In the genomic region with DNA sequence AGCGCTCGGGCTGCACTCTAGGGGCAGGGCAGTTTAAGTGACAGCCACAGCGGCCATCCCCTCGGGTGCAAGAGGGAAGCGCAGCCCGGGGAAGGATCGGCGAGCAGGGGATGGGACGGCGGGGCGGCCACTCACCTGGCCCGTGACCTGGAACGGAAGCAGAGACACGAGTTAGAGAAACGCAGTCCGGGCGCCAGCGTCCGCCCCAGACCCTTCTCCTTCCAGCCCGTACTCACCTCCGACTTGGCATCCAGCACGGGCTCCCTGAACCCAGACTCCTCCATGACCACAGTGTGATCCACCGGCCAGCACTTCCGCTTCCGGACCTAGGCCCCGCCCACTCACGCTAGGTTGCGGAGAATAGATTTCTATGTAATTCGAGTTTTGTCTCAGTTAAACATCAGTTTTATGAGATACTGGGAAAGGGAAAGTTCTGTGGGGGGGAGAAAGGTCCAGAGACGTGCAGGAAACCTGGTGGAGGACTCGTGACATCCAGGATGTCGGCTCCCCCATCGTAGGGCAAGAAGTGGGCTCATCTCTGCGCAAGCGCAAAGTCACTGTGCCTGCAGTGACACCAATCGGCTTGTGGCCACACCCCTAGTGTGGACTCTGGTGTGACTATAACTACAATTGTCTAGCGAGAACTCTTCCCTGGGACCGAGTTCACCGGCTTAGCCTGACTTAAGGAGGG, we compare ENCODE assay signal across 7 mouse cellular contexts. TPM values are rescaled to one million over a fixed set of nuclear protein-coding genes. Genes with fewer than 3 reads are reported as not detected.
A peak's percentile ranks its signal among the peaks of the same experiment; 100 is the strongest.
DNase-seq lines count a peak whose midpoint lies in the region; ATAC-seq lines count a peak whose summit lies in the region.

A gene (minus strand): TSS at position 534 of the 691 bp plus-strand sequence.

- peak; percentile 95 for DNase-seq in adrenal gland, postnatal 14 days
- DNase-seq in embryonic facial prominence, embryonic 11.5 days (ENCODE audit: low spot score): peak; percentile 93
- peak; percentile 100 for DNase-seq in heart, adult 11 months
- DNase-seq in kidney, adult 18-20 months: peak; percentile 93
- peak; percentile 89 for DNase-seq in limb, embryonic 11.5 days (ENCODE audit: low spot score)
- DNase-seq in midbrain, embryonic 14.5 days: peak; percentile 96
- peak; percentile 82 to 86 for DNase-seq in spleen, adult 18-20 months

- WGBS in embryonic facial prominence, embryonic 11.5 days: under 1% methylated on average over 33 of the region's 39 CpGs
- WGBS in limb, embryonic 11.5 days: under 1% methylated on average over 39 of the region's 39 CpGs
- under 1% methylated on average over 39 of the region's 39 CpGs for WGBS in midbrain, embryonic 14.5 days

- H3K4me2 ChIP-seq in embryonic facial prominence, embryonic 11.5 days (ENCODE audit: low read depth, low read length): peak within 1 kb of the TSS; percentile 71
- peak within 1 kb of the TSS; percentile 82 for H3K4me2 ChIP-seq in limb, embryonic 11.5 days (ENCODE audit: low read depth, severe bottlenecking)
- H3K4me2 ChIP-seq in midbrain, embryonic 14.5 days (ENCODE audit: low read length): peak within 1 kb of the TSS; percentile 89

- peak within 1 kb of the TSS; percentile 44; the same call in 1 of the 2 replicates for H3K27ac ChIP-seq in embryonic facial prominence, embryonic 11.5 days (replicated peaks; ENCODE audit: low read depth, low read length)
- 0 out of 2 replicates have a peak within 1 kb of the TSS, but pooled peaks have one; percentile 21 for H3K27ac ChIP-seq in limb, embryonic 11.5 days (replicated peaks; ENCODE audit: low read depth, low read length)
- H3K27ac ChIP-seq in midbrain, embryonic 14.5 days (replicated peaks; ENCODE audit: low read depth, low read length): peak within 1 kb of the TSS; percentile 88

- no peaks in the 10 kb centered on the region for H3K27me3 ChIP-seq in embryonic facial prominence, embryonic 11.5 days (ENCODE audit: control insufficient read depth, insufficient read depth, low read length)
- no peaks in the 10 kb centered on the region for H3K27me3 ChIP-seq in limb, embryonic 11.5 days (ENCODE audit: control insufficient read depth, insufficient read depth, low read length)
- H3K27me3 ChIP-seq in midbrain, embryonic 14.5 days (ENCODE audit: control insufficient read depth, insufficient read depth, low read length): no peaks in the 10 kb centered on the region

- H3K36me3 ChIP-seq in embryonic facial prominence, embryonic 11.5 days (replicated peaks; ENCODE audit: control insufficient read depth, insufficient read depth, low read depth, low read length): no peaks in the 10 kb centered on the region
- no peaks in the 10 kb centered on the region for H3K36me3 ChIP-seq in limb, embryonic 11.5 days (ENCODE audit: control insufficient read depth, insufficient read depth, low read length)
- peaks cover 4% of the 10 kb centered on the region; the same call in 1 of the 2 replicates for H3K36me3 ChIP-seq in midbrain, embryonic 14.5 days (ENCODE audit: control insufficient read depth, insufficient read depth, low read length)

- ATAC-seq in embryonic facial prominence, embryonic 11.5 days (replicated peaks; ENCODE audit: insufficient number of reproducible peaks, low FRiP score, low TSS enrichment, low read depth): peak; percentile 97
- peak; percentile 97 for ATAC-seq in limb, embryonic 11.5 days (ENCODE audit: insufficient number of reproducible peaks, low FRiP score, low TSS enrichment, low read depth)
- peak; percentile 98 for ATAC-seq in midbrain, embryonic 14.5 days (ENCODE audit: low FRiP score, low TSS enrichment)

- H3K4me1 ChIP-seq in embryonic facial prominence, embryonic 11.5 days (ENCODE audit: control insufficient read depth, insufficient read depth, low read length): no peaks in the 10 kb centered on the region
- no peaks in the 10 kb centered on the region for H3K4me1 ChIP-seq in limb, embryonic 11.5 days (ENCODE audit: control insufficient read depth, insufficient read depth, low read length)
- H3K4me1 ChIP-seq in midbrain, embryonic 14.5 days (ENCODE audit: control insufficient read depth, insufficient read depth, low read length): peaks cover 7% of the 10 kb centered on the region

- H3K4me3 ChIP-seq in embryonic facial prominence, embryonic 11.5 days (ENCODE audit: low read depth, low read length): peak within 1 kb of the TSS; percentile 69
- H3K4me3 ChIP-seq in limb, embryonic 11.5 days (ENCODE audit: low read depth, low read length): peak within 1 kb of the TSS; percentile 81
- H3K4me3 ChIP-seq in midbrain, embryonic 14.5 days (replicated peaks; ENCODE audit: low read depth, low read length): peak within 1 kb of the TSS; percentile 59

- H3K9ac ChIP-seq in embryonic facial prominence, embryonic 11.5 days (replicated peaks; ENCODE audit: low read length): peak within 1 kb of the TSS; percentile 63
- peak within 1 kb of the TSS; percentile 72 for H3K9ac ChIP-seq in limb, embryonic 11.5 days (ENCODE audit: low read length)
- peak within 1 kb of the TSS; percentile 68 for H3K9ac ChIP-seq in midbrain, embryonic 14.5 days (replicated peaks; ENCODE audit: low read length)

- no peaks in the 10 kb centered on the region for H3K9me3 ChIP-seq in embryonic facial prominence, embryonic 11.5 days (replicated peaks; ENCODE audit: control insufficient read depth, low read length)
- no peaks in the 10 kb centered on the region for H3K9me3 ChIP-seq in limb, embryonic 11.5 days (ENCODE audit: control insufficient read depth, low read length)
- no peaks in the 10 kb centered on the region for H3K9me3 ChIP-seq in midbrain, embryonic 14.5 days (ENCODE audit: control insufficient read depth, low read length)

RNA-seq across cellular contexts. Expression of the gene that starts here (rescaled TPM):
- 71.7 and 79.2 TPM in 2 replicates for total RNA-seq in adrenal gland, postnatal 14 days (2021)
- 94.6 and 97.7 TPM in 2 replicates for polyA plus RNA-seq in embryonic facial prominence, embryonic 11.5 days (2014; fragmentation: Nextera tagmentation; extraction: Ambion mirVana)
- 80.2 and 88.8 TPM in 2 replicates for polyA plus RNA-seq in limb, embryonic 11.5 days (2014; fragmentation: Nextera tagmentation; extraction: Ambion mirVana)
- 95.8 and 97.2 TPM in 2 replicates for polyA plus RNA-seq in midbrain, embryonic 14.5 days (2014; fragmentation: Nextera tagmentation; extraction: Ambion mirVana)

Comparison
In these comparisons a context has a peak if more than half of its experiments do, and no peak if none do; other contexts are left out.
1. Peak in every context shown above with its lines: DNase-seq, ATAC-seq, H3K4me3 ChIP-seq and H3K27ac ChIP-seq.
2. H3K27ac ChIP-seq: peak in every context shown above with its lines; median percentile 88 in midbrain, embryonic 14.5 days; 44 in embryonic facial prominence, embryonic 11.5 days; 21 in limb, embryonic 11.5 days.